ENCODE assay signal across 9 mouse cellular contexts in the genomic region with DNA sequence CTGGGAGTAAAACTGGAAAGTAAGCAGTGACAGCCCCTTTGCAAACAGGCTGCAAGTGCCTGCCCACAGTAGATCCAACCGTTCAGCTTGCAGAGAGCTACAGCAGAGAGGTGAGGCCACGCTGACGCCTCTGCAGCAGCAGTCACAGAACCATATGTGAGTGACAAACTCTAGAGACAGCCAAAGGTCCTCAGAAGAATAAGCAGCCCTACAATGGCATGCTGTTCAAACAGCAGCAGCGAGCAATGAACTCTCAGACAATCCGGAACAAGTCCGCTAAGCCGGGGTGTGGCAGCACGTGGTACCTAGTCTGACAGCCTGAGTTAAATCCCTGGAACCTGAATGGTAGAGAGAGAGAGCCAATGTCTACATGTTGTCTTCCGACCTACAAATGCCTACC. TPM values are rescaled to one million over a fixed set of nuclear protein-coding genes. Genes with fewer than 3 reads are reported as not detected.
DNase-seq lines count a peak whose midpoint lies in the region; ATAC-seq lines count a peak whose summit lies in the region.
"Had no signal": no experiment of that assay in that cellular context is flagged by ENCODE, and none has a peak within 500 bp of the region (broad histone marks: within the 10 kb centered on the region; RNA-seq: fewer than 3 reads in every experiment).

No protein-coding gene starts in this region.

- WGBS in heart, embryonic 15.5 days = 55% methylated on average over 9 of the region's 9 CpGs
- 52% methylated on average over 9 of the region's 9 CpGs for WGBS in intestine, embryonic 15.5 days
- 64% methylated on average over 9 of the region's 9 CpGs for WGBS in stomach, embryonic 16.5 days

- DNase-seq in heart, adult 9 months (ENCODE audit: low spot score in 2 of 2) = no peak
- DNase-seq in right cerebral cortex, adult 18-20 months = peak; percentile 39
- DNase-seq in right cerebral cortex, postnatal 25 days = no peak
- no peak for DNase-seq in left cerebral cortex, adult 11 months (ENCODE audit: low spot score)
- no peak for DNase-seq in kidney, adult 8-10 months
- DNase-seq: kidney, adult 2 months had no signal

- no peaks in the 10 kb centered on the region for H3K36me3 ChIP-seq in heart, embryonic 15.5 days
- no peaks in the 10 kb centered on the region; the same call in 1 of the 2 replicates for H3K36me3 ChIP-seq in intestine, embryonic 15.5 days
- H3K36me3 ChIP-seq in stomach, embryonic 16.5 days (ENCODE audit: control insufficient read depth, insufficient read depth, low read length) = no peaks in the 10 kb centered on the region

- no peaks in the 10 kb centered on the region for H3K27me3 ChIP-seq in heart, embryonic 15.5 days
- no peaks in the 10 kb centered on the region for H3K27me3 ChIP-seq in intestine, embryonic 15.5 days (replicated peaks)
- H3K27me3 ChIP-seq in stomach, embryonic 16.5 days (ENCODE audit: control insufficient read depth, insufficient read depth, low read length) = no peaks in the 10 kb centered on the region

- 0 out of 2 replicates have a peak overlapping the region, but pooled peaks have one; percentile 6 for H3K4me3 ChIP-seq in heart, embryonic 15.5 days
- no peak overlapping the region for H3K4me3 ChIP-seq in intestine, embryonic 15.5 days (replicated peaks)
- no peak overlapping the region for H3K4me3 ChIP-seq in stomach, embryonic 16.5 days (replicated peaks; ENCODE audit: low read length)

- peak overlapping the region; percentile 19 for H3K4me2 ChIP-seq in heart, embryonic 15.5 days
- H3K4me2 ChIP-seq in intestine, embryonic 15.5 days (replicated peaks) = peak overlapping the region; percentile 27; the same call in 1 of the 2 replicates
- H3K4me2 ChIP-seq in stomach, embryonic 16.5 days (ENCODE audit: low read depth, low read length) = peak overlapping the region; percentile 14

- H3K27ac ChIP-seq in heart, embryonic 15.5 days = 0 out of 2 replicates have a peak overlapping the region, but pooled peaks have one; percentile 18
- H3K27ac ChIP-seq in intestine, embryonic 15.5 days = no peak overlapping the region
- H3K27ac ChIP-seq in stomach, embryonic 16.5 days (ENCODE audit: low read length) = no peak overlapping the region; the same call in 1 of the 2 replicates

- H3K9ac ChIP-seq in heart, embryonic 15.5 days = 0 out of 2 replicates have a peak overlapping the region, but pooled peaks have one; percentile 27
- H3K9ac ChIP-seq in intestine, embryonic 15.5 days = no peak overlapping the region
- H3K9ac ChIP-seq in stomach, embryonic 16.5 days (ENCODE audit: low read length) = no peak overlapping the region; the same call in 1 of the 2 replicates

- ATAC-seq in heart, embryonic 15.5 days (replicated peaks; ENCODE audit: insufficient number of reproducible peaks, insufficient read depth, low FRiP score, low read depth) = no peak
- ATAC-seq in intestine, embryonic 15.5 days = peak; percentile 38
- peak; percentile 27; the same call in 1 of the 2 replicates for ATAC-seq in stomach, embryonic 16.5 days (ENCODE audit: insufficient read depth, low FRiP score)

- H3K9me3 ChIP-seq in heart, embryonic 15.5 days (replicated peaks) = no peaks in the 10 kb centered on the region
- no peaks in the 10 kb centered on the region for H3K9me3 ChIP-seq in intestine, embryonic 15.5 days
- no peaks in the 10 kb centered on the region for H3K9me3 ChIP-seq in stomach, embryonic 16.5 days (replicated peaks; ENCODE audit: control insufficient read depth, low read length)

- H3K4me1 ChIP-seq in heart, embryonic 15.5 days (replicated peaks) = peaks cover 59% of the 10 kb centered on the region
- peaks cover 38% of the 10 kb centered on the region for H3K4me1 ChIP-seq in intestine, embryonic 15.5 days (replicated peaks)
- H3K4me1 ChIP-seq in stomach, embryonic 16.5 days (ENCODE audit: control insufficient read depth, insufficient read depth, low read length) = peaks cover 42% of the 10 kb centered on the region

RNA-seq across cellular contexts. Expression of gene Ptpn11, which starts 2.0 kb away (rescaled TPM):
- polyA plus RNA-seq in heart, embryonic 15.5 days (2015; fragmentation: Nextera tagmentation; extraction: Ambion mirVana) = 18.5 and 20.0 TPM in 2 replicates
- 19.8 and 20.1 TPM in 2 replicates for polyA plus RNA-seq in intestine, embryonic 15.5 days (2015; fragmentation: Nextera tagmentation; extraction: Ambion mirVana)
- polyA plus RNA-seq in stomach, embryonic 16.5 days (2015; fragmentation: Nextera tagmentation; extraction: Ambion mirVana) = 14.4 and 14.7 TPM in 2 replicates

RNA-seq across cellular contexts. Expression of gene Rpl6, which starts 15.1 kb away (rescaled TPM):
- 323 and 339 TPM in 2 replicates for polyA plus RNA-seq in heart, embryonic 15.5 days (2015; fragmentation: Nextera tagmentation; extraction: Ambion mirVana)
- polyA plus RNA-seq in intestine, embryonic 15.5 days (2015; fragmentation: Nextera tagmentation; extraction: Ambion mirVana) = 589 and 659 TPM in 2 replicates
- 510 and 591 TPM in 2 replicates for polyA plus RNA-seq in stomach, embryonic 16.5 days (2015; fragmentation: Nextera tagmentation; extraction: Ambion mirVana)

RNA-seq across cellular contexts. Expression of gene Hectd4, which starts 30.8 kb away (rescaled TPM):
- 3.0 and 4.4 TPM in 2 replicates for polyA plus RNA-seq in heart, embryonic 15.5 days (2015; fragmentation: Nextera tagmentation; extraction: Ambion mirVana)
- 3.9 and 4.2 TPM in 2 replicates for polyA plus RNA-seq in intestine, embryonic 15.5 days (2015; fragmentation: Nextera tagmentation; extraction: Ambion mirVana)
- 3.7 and 4.1 TPM in 2 replicates for polyA plus RNA-seq in stomach, embryonic 16.5 days (2015; fragmentation: Nextera tagmentation; extraction: Ambion mirVana)
